Mouse (Mus musculus): ENCODE results near the gene 4933428G20Rik.

DNA sequence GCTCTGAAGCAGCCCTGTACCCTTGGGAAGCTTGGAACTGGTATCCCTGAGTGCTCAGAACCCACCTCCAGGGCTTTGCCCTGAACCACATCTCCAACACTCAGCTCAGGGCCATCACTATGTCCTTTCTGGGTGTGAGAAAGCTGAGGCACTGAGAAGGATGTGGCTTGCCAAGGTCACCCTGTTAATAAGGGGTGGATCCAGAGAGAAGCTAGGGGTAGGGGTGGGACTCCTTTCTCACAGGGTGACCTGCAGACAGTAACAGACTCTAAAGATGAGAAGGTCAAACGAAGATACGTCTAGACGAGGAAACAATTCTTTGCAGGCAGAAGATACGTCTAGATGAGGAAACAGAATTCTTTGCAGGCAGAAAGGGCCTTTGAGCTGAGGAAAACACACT lies 2.7 kb upstream of the 4933428G20Rik start:
- TF ChIP-seq CTCF (IDR thresholded peaks at IDR 0.05; ENCODE audit: low read depth): no peak
- no peak for TF ChIP-seq EP300 (optimal IDR thresholded peaks at IDR 0.05)

Measured in stomach, postnatal 0 days (tissue).